Mouse (Mus musculus): ENCODE results near the gene Olfr643.

GRCm38 (mm10) chr7:104150456-104150855 lies 13.3 kb upstream of the Olfr643 start, which contains the start of gene Ubqlnl:
- TF ChIP-seq CTCF (IDR thresholded peaks at IDR 0.05; ENCODE audit: borderline replicate concordance, insufficient read depth, low read length): no peak
- no peak for TF ChIP-seq POLR2A (IDR thresholded peaks at IDR 0.05; ENCODE audit: low read depth, low read length)

All from embryonic fibroblast, embryonic 13.5 days (primary cell).